Mouse (Mus musculus) heart, postnatal 0 days (tissue): ENCODE measurements around the gene Sorbs2.

Experiments
- CTCF ChIP-seq: IDR thresholded peaks from 2 replicates; pipeline ENCODE4 v1.5.1; 2016; ENCODE audit warnings: antibody characterized with exemption, control low read depth, low read depth
- EP300 ChIP-seq: IDR thresholded peaks from 2 replicates; pipeline ENCODE4 v1.6.1; 2016; ENCODE audit warnings: antibody characterized with exemption, low read depth

DNA sequence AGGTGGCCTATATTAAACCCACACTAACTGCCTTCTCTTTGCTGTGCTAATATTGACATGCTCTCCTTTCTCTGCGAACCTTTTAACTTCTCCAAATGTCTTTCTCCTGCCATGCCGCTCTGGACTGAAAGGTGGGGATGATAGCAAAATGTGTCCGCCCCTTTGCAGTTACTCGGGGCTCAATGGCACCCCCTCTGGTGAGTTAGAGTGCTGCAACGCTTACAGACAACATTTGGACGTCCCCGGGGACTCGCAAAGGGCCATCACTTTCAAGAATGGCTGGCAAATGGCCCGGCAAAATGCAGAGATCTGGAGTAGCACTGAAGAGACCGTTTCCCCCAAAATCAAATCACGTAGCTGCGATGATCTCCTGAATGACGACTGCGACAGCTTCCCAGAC lies 287.3 kb downstream of the Sorbs2 start:
- no peak for TF ChIP-seq EP300
- TF ChIP-seq CTCF: peak; percentile 46
